Mouse (Mus musculus) lung, postnatal 4 days (tissue): ENCODE data around the gene Pygo1.

Experiments
- DNase-seq, 2 experiments: peaks; one replicate each; pipeline ENCODE4 v3.0.0; 2021

Gene Pygo1

DNA sequence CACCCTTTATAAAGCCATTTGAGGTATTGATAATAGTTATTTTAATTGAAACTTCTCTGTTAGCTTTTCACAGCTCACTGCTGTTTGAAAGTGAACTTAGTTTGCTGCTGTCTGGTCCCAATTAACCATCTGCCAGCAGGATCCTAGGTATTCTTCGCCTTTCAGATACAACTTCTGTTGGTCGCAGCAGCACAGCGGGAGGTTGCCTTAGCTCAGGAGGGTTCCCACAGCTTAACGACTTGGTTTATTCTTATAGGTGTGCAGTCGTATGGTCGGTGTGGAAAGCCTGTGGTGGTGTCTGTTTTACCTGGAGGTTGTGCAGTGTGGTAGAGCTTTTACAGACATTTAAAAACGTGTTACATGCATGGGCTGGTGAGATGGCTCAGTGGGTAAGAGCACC lies 71.4 kb downstream of the Pygo1 start:
- DNase-seq: no peak

DNA sequence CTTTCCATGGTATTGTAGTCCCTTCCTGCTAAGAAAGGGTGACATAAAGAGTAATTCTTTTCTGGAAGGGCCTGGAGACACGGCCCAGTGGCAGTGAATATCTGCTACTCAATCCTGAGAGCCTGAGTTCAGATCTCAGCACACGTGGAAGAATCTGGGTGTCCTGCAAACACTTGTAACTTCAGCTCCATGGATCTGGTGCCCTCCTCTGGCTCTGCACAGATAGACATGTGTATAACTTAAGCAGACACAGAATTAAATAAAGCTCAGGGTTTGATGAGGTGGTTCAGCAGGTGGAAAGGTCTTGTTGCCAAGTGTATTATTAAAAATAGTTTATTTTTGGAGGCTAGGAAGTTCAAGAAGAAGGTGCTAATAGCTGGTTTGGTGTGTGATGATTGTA lies 75.0 kb downstream of the Pygo1 start:
- no peak for DNase-seq

DNA sequence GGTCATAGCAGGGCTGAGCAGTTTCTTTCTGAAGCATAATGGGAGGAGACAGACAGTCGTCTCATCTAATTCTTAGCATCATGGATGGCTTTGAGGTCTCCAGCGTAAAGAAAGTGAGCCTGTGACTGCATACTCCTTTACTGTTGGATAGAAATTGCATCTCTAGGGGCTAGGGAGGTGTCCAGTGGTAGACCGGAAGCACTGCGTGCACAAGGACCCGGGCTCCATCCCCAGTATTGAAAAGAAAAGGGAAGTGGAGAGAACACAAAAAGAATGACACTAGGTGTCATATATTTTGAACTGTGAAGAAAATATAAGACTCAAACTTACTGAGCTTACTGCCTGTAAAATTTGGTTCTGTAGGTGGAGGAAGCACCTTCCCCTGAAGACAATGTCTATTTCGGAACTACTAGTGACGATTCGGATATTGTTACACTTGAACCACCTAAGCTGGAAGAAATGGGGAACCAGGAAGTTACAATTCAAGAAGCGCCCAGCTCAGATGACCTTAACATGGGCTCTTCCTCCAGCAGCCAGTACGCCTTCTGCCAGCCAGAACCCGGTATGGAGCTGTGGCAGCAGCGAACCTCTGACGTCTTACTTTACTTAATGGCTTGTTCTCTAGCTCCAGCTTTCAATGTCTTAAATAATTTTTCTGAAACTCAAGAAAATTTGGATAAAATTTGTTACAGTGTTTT lies 76.0 kb downstream of the Pygo1 start:
- DNase-seq: no peak
